Mouse (Mus musculus) c-Kit-negative CD71-positive TER-119-positive erythroid progenitor cells, embryonic 14.5 days (primary cell): ENCODE results near the gene Lrmda.

ENCODE experiments used
- DNase-seq: peaks from one replicate; pipeline ENCODE4 v3.0.0-alpha.2; 2013; ENCODE audit warnings: low read depth, low spot score

The Lrmda gene

GRCm38 (mm10) chr14:21992321-21992885 lies 27.1 kb upstream of the Lrmda start:
- DNase-seq = no peak

- DNase-seq = no peak
Observed at GRCm38 (mm10) chr14:21993251-21994060, 26.1 kb upstream of the Lrmda start.

GRCm38 (mm10) chr14:21994061-21994990 lies 25.2 kb upstream of the Lrmda start:
- no peak for DNase-seq

- no peak for DNase-seq
Observed at GRCm38 (mm10) chr14:21995031-21995754, 24.3 kb upstream of the Lrmda start.

- DNase-seq = no peak
Observed at GRCm38 (mm10) chr14:21999588-21999987, 19.9 kb upstream of the Lrmda start.

GRCm38 (mm10) chr14:22003231-22003630 lies 16.3 kb upstream of the Lrmda start:
- DNase-seq = no peak

GRCm38 (mm10) chr14:22003631-22004030 lies 15.9 kb upstream of the Lrmda start:
- no peak for DNase-seq

GRCm38 (mm10) chr14:22004943-22005342 lies 14.6 kb upstream of the Lrmda start:
- no peak for DNase-seq

GRCm38 (mm10) chr14:22007006-22007405 lies 12.5 kb upstream of the Lrmda start:
- DNase-seq = no peak

- DNase-seq = no peak
Observed at GRCm38 (mm10) chr14:22014315-22014714, 5.2 kb upstream of the Lrmda start.

- DNase-seq = no peak
Observed at GRCm38 (mm10) chr14:22014781-22015180, 4.7 kb upstream of the Lrmda start.

GRCm38 (mm10) chr14:22017011-22017410 lies 2.5 kb upstream of the Lrmda start:
- no peak for DNase-seq

- DNase-seq = no peak
Observed at GRCm38 (mm10) chr14:22019949-22020845, 685 bp downstream of the Lrmda start.

- no peak for DNase-seq
Observed at GRCm38 (mm10) chr14:22020885-22021284, 1.4 kb downstream of the Lrmda start.

- DNase-seq = no peak
Observed at GRCm38 (mm10) chr14:22023533-22023932, 4.0 kb downstream of the Lrmda start.

- DNase-seq = no peak
Observed at GRCm38 (mm10) chr14:22035900-22036299, 16.4 kb downstream of the Lrmda start.

- DNase-seq = no peak
Observed at GRCm38 (mm10) chr14:22036338-22036737, 16.8 kb downstream of the Lrmda start.

- no peak for DNase-seq
Observed at GRCm38 (mm10) chr14:22036802-22037497, 17.4 kb downstream of the Lrmda start.

- no peak for DNase-seq
Observed at GRCm38 (mm10) chr14:22037498-22038131, 18.1 kb downstream of the Lrmda start.
